Mouse (Mus musculus) neutrophil, adult 59 days (primary cell): ENCODE results near the gene Chrnb4. TPM values are rescaled to one million over a fixed set of nuclear protein-coding genes. Genes with fewer than 3 reads are reported as not detected.

Experiments
- total RNA-seq, 2 experiments: library from RNA; stranded (reverse); gene quantifications; 1 replicate in 1 of 2; 2 replicates in 1 of 2; pipeline ENCODE4 v1.2.4; 2023

Chrnb4 gene
- under 1 TPM; 0.09 to 0.16 TPM for total RNA-seq

DNA sequence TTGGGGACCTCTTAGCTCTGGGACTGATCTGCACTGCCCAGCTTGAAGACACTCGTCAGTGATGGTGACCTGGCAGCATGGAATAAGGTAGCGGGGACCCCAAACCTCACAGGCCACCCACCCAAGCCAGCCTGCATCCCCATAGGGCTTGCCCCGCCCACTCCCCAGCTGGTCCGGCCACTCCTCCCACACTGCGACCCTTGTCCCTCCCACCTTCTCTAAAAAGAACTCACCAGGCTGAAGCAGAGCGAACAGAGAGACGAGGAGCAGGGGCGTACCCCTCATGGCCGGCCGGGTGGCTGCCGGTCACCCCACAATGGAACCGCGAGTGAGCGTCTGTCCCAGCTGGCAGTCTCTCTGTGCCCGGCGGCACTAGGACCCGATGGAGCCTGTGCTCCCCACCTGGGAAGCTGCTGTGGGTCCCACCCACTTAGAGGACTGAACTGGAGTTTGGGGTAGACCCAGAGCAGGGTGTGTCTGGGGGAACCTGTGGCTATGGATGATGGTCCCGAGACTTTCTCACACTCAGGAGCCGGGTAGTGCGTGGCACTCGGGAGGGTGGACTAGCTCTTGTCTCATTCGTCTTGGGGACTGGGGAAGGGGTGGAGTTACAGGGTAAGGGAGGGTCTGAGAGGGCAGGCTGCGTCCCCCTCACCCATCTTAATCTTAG lies at the start of gene Chrnb4:
Gene Chrnb4, minus strand, starts transcription at position 569 of the 670 bp plus-strand sequence.

DNA sequence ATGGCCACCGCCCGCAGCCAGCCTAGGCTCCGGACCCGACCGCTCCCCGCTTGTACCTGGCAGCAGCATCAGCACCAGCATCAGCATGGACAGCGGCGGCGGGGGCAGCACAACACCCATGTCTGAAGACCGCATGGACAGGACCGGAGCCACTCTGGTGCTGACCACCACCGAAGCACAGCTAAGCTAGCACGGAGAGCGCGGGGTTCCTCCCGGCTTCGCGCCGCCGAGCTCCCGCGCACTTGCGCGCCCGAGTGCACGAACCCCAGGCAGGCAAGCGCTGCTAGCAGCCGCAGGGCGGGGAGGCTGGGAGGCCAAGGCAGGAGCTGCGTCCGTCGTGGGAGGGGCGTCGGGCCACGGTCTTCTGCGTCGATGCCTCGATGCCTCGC lies 22.3 kb downstream of the Chrnb4 start, which contains the start of gene Chrna3:
Gene Chrna3, minus strand, starts transcription at position 288 of the 389 bp plus-strand sequence.

DNA sequence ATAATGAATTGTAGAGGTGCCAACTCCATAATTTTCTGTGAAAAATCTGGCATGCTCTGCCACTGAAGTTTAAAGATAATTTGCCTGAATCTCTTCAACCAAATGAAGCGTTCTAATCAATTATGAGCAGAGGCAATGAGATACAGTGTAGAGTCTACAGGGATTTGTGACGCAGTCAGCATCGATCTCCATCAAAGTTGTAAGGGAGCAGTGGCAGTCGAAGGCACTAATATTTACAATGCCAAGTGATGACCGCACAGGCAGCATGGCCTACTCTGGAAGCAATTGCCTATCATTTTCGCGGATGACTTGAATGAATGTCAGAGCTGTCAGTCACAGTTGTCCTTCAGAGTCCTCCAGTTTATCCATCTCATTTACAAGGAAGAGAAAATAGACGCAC lies 67.9 kb downstream of the Chrnb4 start, which contains the start of gene Chrna5:
Gene Chrna5, plus strand, starts transcription at position 207 of the 400 bp plus-strand sequence.

Other genes with a start within 250 kb of the Chrnb4 start
- 10 to 100 TPM; 31.5 to 39.6 TPM for gene Ireb2, start 185.0 kb downstream of the Chrnb4 start, total RNA-seq
- gene Hykk, start 131.5 kb downstream of the Chrnb4 start, total RNA-seq, result under 1 TPM; 0.07 to 0.09 TPM
- gene Psma4, start 98.0 kb downstream of the Chrnb4 start, total RNA-seq, result 100 to 1,000 TPM in 1 of 2 experiments, 10 to 100 TPM in 1; 75.4 to 100 TPM
- gene AY074887, start 97.8 kb downstream of the Chrnb4 start, total RNA-seq, result not detected
- gene Chrna5, start 67.9 kb downstream of the Chrnb4 start, total RNA-seq, result not detected
- not detected for gene Chrna3, start 22.2 kb downstream of the Chrnb4 start, total RNA-seq
- gene Ube2q2, start 100.1 kb upstream of the Chrnb4 start, total RNA-seq, result 10 to 100 TPM; 34.8 to 36.6 TPM
- gene Fbxo22, start 160.1 kb upstream of the Chrnb4 start, total RNA-seq, result 10 to 100 TPM; 30.1 to 33.2 TPM